Mouse (Mus musculus): ENCODE results near the gene Mark2. TPM values are rescaled to one million over a fixed set of nuclear protein-coding genes. Genes with fewer than 3 reads are reported as not detected.

Gene Mark2
- polyA plus RNA-seq (2015; fragmentation: Nextera tagmentation; extraction: Ambion mirVana): 39.6 and 46.4 TPM in 2 replicates

GRCm38 (mm10) chr19:7341512-7342397 lies at the start of gene Mark2:
Mark2 (minus strand) TSS chr19:7341860.
- 1% methylated on average over 63 of the region's 63 CpGs for WGBS
- ATAC-seq: peak; percentile 95
- TF ChIP-seq CTCF (IDR thresholded peaks at IDR 0.05; ENCODE audit: low read depth): no peak
- H3K4me1 ChIP-seq (replicated peaks; ENCODE audit: control insufficient read depth, insufficient read depth, low read length): 0 out of 2 replicates have a peak, but pooled peaks cover 11% of the 10 kb centered on the region
- H3K27me3 ChIP-seq (replicated peaks; ENCODE audit: control insufficient read depth, insufficient read depth, low read length): no peaks in the 10 kb centered on the region
- peak within 1 kb of the TSS; percentile 95 for H3K4me2 ChIP-seq (replicated peaks; ENCODE audit: low read depth)
- peak within 1 kb of the TSS; percentile 95 for H3K9ac ChIP-seq (ENCODE audit: low read depth, low read length)
- H3K4me3 ChIP-seq (ENCODE audit: low read depth, low read length): peak within 1 kb of the TSS; percentile 90
- peak within 1 kb of the TSS; percentile 92 for H3K27ac ChIP-seq (ENCODE audit: low read depth, low read length)
- no peaks in the 10 kb centered on the region for H3K9me3 ChIP-seq (ENCODE audit: control insufficient read depth)
- no peaks in the 10 kb centered on the region for H3K36me3 ChIP-seq (ENCODE audit: control insufficient read depth, insufficient read depth)

- Histone ChIP-seq H3K4me1 (replicated peaks; ENCODE audit: control insufficient read depth, insufficient read depth, low read length) (no peaks in the 10 kb centered on the region), H3K27me3 (replicated peaks; ENCODE audit: control insufficient read depth, insufficient read depth, low read length) (no peaks in the 10 kb centered on the region), H3K9me3 (ENCODE audit: control insufficient read depth) (peaks cover 6% of the 10 kb centered on the region; the same call in 1 of the 2 replicates), H3K4me3 (ENCODE audit: low read depth, low read length) (no peak overlapping the region), H3K4me2 (replicated peaks; ENCODE audit: low read depth) (no peak overlapping the region), H3K9ac (ENCODE audit: low read depth, low read length) (no peak overlapping the region), H3K36me3 (ENCODE audit: control insufficient read depth, insufficient read depth) (no peaks in the 10 kb centered on the region), H3K27ac (ENCODE audit: low read depth, low read length) (no peak overlapping the region)
- TF ChIP-seq CTCF (IDR thresholded peaks at IDR 0.05; ENCODE audit: low read depth): no peak
- 71% methylated on average over 6 of the region's 6 CpGs for WGBS
- ATAC-seq: no peak
Observed at GRCm38 (mm10) chr19:7388488-7388887, 46.8 kb upstream of the Mark2 start.

- TF ChIP-seq CTCF (IDR thresholded peaks at IDR 0.05; ENCODE audit: low read depth): no peak
- ATAC-seq: no peak
- no peak overlapping the region for H3K4me2 ChIP-seq (replicated peaks; ENCODE audit: low read depth)
- no peak overlapping the region for H3K9ac ChIP-seq (ENCODE audit: low read depth, low read length)
- no peak overlapping the region for H3K27ac ChIP-seq (ENCODE audit: low read depth, low read length)
- H3K4me1 ChIP-seq (replicated peaks; ENCODE audit: control insufficient read depth, insufficient read depth, low read length): no peaks in the 10 kb centered on the region; the same call in 1 of the 2 replicates
- WGBS: 82% methylated on average over 2 of the region's 2 CpGs
- no peaks in the 10 kb centered on the region for H3K36me3 ChIP-seq (ENCODE audit: control insufficient read depth, insufficient read depth)
- peaks cover 6% of the 10 kb centered on the region; the same call in 1 of the 2 replicates for H3K9me3 ChIP-seq (ENCODE audit: control insufficient read depth)
- no peak overlapping the region for H3K4me3 ChIP-seq (ENCODE audit: low read depth, low read length)
- H3K27me3 ChIP-seq (replicated peaks; ENCODE audit: control insufficient read depth, insufficient read depth, low read length): no peaks in the 10 kb centered on the region
Observed at GRCm38 (mm10) chr19:7386042-7386441, 44.4 kb upstream of the Mark2 start.

- whole genome bisulfite sequencing: 2% methylated on average over 48 of the region's 52 CpGs
- Histone ChIP-seq H3K9me3 (ENCODE audit: control insufficient read depth) (no peaks in the 10 kb centered on the region), H3K36me3 (ENCODE audit: control insufficient read depth, insufficient read depth) (no peaks in the 10 kb centered on the region), H3K4me3 (ENCODE audit: low read depth, low read length) (peak within 1 kb of the TSS; percentile 75), H3K4me1 (replicated peaks; ENCODE audit: control insufficient read depth, insufficient read depth, low read length) (no peaks in the 10 kb centered on the region; the same call in 1 of the 2 replicates), H3K27ac (ENCODE audit: low read depth, low read length) (peak within 1 kb of the TSS; percentile 78), H3K9ac (ENCODE audit: low read depth, low read length) (peak within 1 kb of the TSS; percentile 94), H3K27me3 (replicated peaks; ENCODE audit: control insufficient read depth, insufficient read depth, low read length) (no peaks in the 10 kb centered on the region), H3K4me2 (replicated peaks; ENCODE audit: low read depth) (peak within 1 kb of the TSS; percentile 73)
- ATAC-seq: peak; percentile 98
- TF ChIP-seq CTCF (IDR thresholded peaks at IDR 0.05; ENCODE audit: low read depth): no peak
Observed at GRCm38 (mm10) chr19:7382903-7383865, 41.5 kb upstream of the Mark2 start, which contains the start of gene Spindoc. Spindoc (minus strand) TSS chr19:7382994.

- H3K4me3 ChIP-seq (ENCODE audit: low read depth, low read length): peak overlapping the region; percentile 75
- peak; percentile 30; the same call in 1 of the 2 replicates for TF ChIP-seq CTCF (IDR thresholded peaks at IDR 0.05; ENCODE audit: low read depth)
- 1% methylated on average over 51 of the region's 60 CpGs for WGBS
- ATAC-seq: peak; percentile 41
- H3K9ac ChIP-seq (ENCODE audit: low read depth, low read length): peak overlapping the region; percentile 94
- peak overlapping the region; percentile 78 for H3K27ac ChIP-seq (ENCODE audit: low read depth, low read length)
- peak overlapping the region; percentile 73 for H3K4me2 ChIP-seq (replicated peaks; ENCODE audit: low read depth)
- no peaks in the 10 kb centered on the region; the same call in 1 of the 2 replicates for H3K4me1 ChIP-seq (replicated peaks; ENCODE audit: control insufficient read depth, insufficient read depth, low read length)
- H3K9me3 ChIP-seq (ENCODE audit: control insufficient read depth): no peaks in the 10 kb centered on the region
- no peaks in the 10 kb centered on the region for H3K27me3 ChIP-seq (replicated peaks; ENCODE audit: control insufficient read depth, insufficient read depth, low read length)
- no peaks in the 10 kb centered on the region for H3K36me3 ChIP-seq (ENCODE audit: control insufficient read depth, insufficient read depth)
Observed at GRCm38 (mm10) chr19:7382248-7382902, 40.7 kb upstream of the Mark2 start.

Data from intestine, postnatal 0 days (tissue).